Mouse (Mus musculus) cerebellum, adult 2 months (tissue): ENCODE measurements around the gene Sdsl. TPM values are rescaled to one million over a fixed set of nuclear protein-coding genes. Genes with fewer than 3 reads are reported as not detected.

Source experiments
- DNase-seq, 2 experiments: peaks; one replicate each; pipeline ENCODE4 v3.0.0; 2021
- H3K27ac ChIP-seq: fragments of 200-500 bp; 2 replicates; pipeline ENCODE4 v1.5.1; 2012; ENCODE audit warnings: low read length, control low read depth, inconsistent platforms; ENCODE audit not compliant: insufficient read depth
- H3K27me3 ChIP-seq: fragments of 200-500 bp; 2 replicates; pipeline ENCODE4 v1.6.1; 2012; ENCODE audit warnings: inconsistent platforms, mild to moderate bottlenecking, low read length, moderate library complexity; ENCODE audit not compliant: control insufficient read depth, insufficient read depth
- H3K4me1 ChIP-seq: fragments of 200-500 bp; 2 replicates; pipeline ENCODE4 v1.6.1; 2011; ENCODE audit warnings: low read length; ENCODE audit not compliant: control insufficient read depth, insufficient read depth
- H3K4me3 ChIP-seq: fragments of 200-500 bp; replicated peaks from 2 replicates; pipeline ENCODE3; 2011; ENCODE audit warnings: mild to moderate bottlenecking, low read depth, low read length, control low read depth; ENCODE audit not compliant: insufficient read depth
- CTCF ChIP-seq: fragments of 200-500 bp; IDR thresholded peaks from 2 replicates; pipeline ENCODE4 v1.5.1; 2011; ENCODE audit warnings: low read depth, mild to moderate bottlenecking, control low read depth, low read length, moderate library complexity, borderline replicate concordance; ENCODE audit not compliant: insufficient read depth
- POLR2A ChIP-seq: fragments of 200-500 bp; IDR thresholded peaks from 2 replicates; pipeline ENCODE4 v1.6.1; 2011; ENCODE audit warnings: low read length, control low read depth, borderline replicate concordance; ENCODE audit not compliant: insufficient read depth
- WGBS: fragments of 180-500 bp; shearing (Covaris S2); methylation state at CpG from one replicate; pipeline ENCODE4 v1.1.7; 2018; 5-methylcytosine and 5-hydroxymethylcytosine counted together
- polyA plus RNA-seq: library from polyadenylated mRNA; depleted of rRNA; stranded (reverse); fragments of >200 nt; gene quantifications from 2 replicates; pipeline ENCODE4 v1.2.3, GENCODE M21; 2012

Gene Sdsl
- polyA plus RNA-seq, 1 experiment: 16.7 TPM

GRCm38 (mm10) chr5:120434231-120434735 lies 38.3 kb downstream of the Sdsl start:
- Histone ChIP-seq H3K27me3 (peaks cover 9% of the 10 kb centered on the region; the same call in 1 of the 2 replicates), H3K27ac (no peak overlapping the region), H3K4me1 (no peaks in the 10 kb centered on the region), H3K4me3 (no peak overlapping the region)
- TF ChIP-seq CTCF: no peak
- TF ChIP-seq POLR2A: no peak
- peak in 1 of 2 experiments; percentile 20 for DNase-seq
- 4% methylated on average over 21 of the region's 21 CpGs for WGBS

DNA sequence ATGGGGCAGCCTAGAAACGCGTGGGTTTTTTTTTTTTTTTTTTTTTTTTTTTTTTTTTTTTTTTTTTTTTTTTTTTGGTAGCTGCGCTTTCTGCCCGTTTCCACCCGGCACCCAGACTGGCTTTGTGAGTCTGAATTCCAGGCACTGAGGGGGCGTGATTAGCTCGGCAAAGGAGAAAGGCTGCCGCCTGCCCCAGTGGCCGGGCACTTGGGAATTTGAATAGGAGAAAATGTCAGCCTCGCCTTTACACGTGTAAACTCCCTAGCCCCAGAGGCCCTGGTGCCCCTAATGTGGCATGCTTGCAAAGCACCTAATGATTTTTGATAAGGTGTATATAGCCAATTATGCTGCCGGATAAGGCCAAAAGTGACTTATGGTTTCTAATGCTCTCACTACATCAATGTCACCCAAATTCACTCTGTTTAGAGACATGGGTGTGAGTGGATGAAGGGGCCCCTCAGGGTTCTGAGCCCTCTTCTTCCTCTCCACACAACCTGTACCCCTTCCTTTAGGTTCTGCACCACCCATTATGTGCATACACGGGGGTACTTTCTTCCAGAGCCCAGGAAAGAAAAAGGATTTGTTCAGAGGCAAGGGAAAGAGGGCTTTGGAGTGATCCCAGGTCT lies 39.4 kb downstream of the Sdsl start:
- DNase-seq: no peak
- no peak overlapping the region for H3K27ac ChIP-seq
- no peaks in the 10 kb centered on the region for H3K4me1 ChIP-seq
- 4% methylated on average over 13 of the region's 13 CpGs for WGBS
- TF ChIP-seq CTCF: no peak
- H3K27me3 ChIP-seq: peaks cover 11% of the 10 kb centered on the region; the same call in 1 of the 2 replicates
- H3K4me3 ChIP-seq: no peak overlapping the region

GRCm38 (mm10) chr5:120432486-120433015 lies 40.1 kb downstream of the Sdsl start:
- H3K27me3 ChIP-seq: peaks cover 8% of the 10 kb centered on the region; the same call in 1 of the 2 replicates
- DNase-seq: peak in 1 of 2 experiments; percentile 37
- H3K4me3 ChIP-seq: peak overlapping the region; percentile 14
- WGBS: under 1% methylated on average over 9 of the region's 9 CpGs
- H3K4me1 ChIP-seq: no peaks in the 10 kb centered on the region
- TF ChIP-seq POLR2A (no peak), CTCF (no peak)
- no peak overlapping the region for H3K27ac ChIP-seq

DNA sequence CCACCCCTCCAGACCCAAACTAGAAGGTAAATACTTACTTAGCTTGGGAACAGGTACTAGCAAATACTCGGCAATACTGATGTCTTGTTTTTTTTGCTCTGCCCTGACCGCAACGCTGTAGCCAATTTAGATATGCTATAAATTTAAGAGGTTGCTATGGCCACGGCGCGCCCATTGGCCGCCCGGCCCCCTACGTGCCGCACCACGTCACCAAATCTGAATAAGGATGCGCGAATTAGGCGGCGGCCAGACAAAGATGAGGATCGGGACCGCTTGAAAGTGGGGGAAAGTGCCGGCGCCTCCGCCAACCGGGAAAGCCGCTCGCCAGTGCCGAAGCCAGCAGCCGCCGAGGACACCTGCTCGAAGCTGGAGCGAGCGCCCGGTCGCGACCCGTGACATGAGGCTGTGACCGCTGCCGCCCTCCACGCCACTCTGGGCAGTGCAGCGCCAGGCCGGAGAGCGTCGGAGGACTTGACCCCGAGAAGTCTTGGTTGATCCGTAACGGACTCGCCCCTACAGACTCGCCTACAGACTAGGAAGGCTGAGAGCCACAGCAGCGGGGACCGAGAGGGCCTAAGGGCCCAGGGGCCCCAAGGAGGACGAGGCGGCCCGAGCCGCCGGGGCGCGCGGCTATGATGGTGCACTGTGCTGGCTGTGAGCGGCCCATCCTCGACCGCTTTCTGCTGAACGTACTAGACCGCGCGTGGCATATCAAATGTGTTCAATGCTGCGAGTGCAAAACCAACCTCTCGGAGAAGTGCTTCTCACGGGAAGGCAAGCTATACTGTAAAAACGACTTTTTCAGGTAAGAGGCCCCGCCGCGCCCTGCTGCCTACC lies 40.7 kb downstream of the Sdsl start, which contains the start of gene Lhx5:
Lhx5 (plus strand) TSS at position 51 of the 837 bp plus-strand sequence.
- H3K27me3 ChIP-seq: peaks cover 6% of the 10 kb centered on the region; the same call in 1 of the 2 replicates
- 1% methylated on average over 69 of the region's 69 CpGs for WGBS
- peak; percentile 43 to 47 for DNase-seq
- no peaks in the 10 kb centered on the region for H3K4me1 ChIP-seq
- peak within 1 kb of the TSS; percentile 29 for H3K4me3 ChIP-seq
- no peak within 1 kb of the TSS for H3K27ac ChIP-seq
- TF ChIP-seq POLR2A: no peak
- TF ChIP-seq CTCF: no peak

DNA sequence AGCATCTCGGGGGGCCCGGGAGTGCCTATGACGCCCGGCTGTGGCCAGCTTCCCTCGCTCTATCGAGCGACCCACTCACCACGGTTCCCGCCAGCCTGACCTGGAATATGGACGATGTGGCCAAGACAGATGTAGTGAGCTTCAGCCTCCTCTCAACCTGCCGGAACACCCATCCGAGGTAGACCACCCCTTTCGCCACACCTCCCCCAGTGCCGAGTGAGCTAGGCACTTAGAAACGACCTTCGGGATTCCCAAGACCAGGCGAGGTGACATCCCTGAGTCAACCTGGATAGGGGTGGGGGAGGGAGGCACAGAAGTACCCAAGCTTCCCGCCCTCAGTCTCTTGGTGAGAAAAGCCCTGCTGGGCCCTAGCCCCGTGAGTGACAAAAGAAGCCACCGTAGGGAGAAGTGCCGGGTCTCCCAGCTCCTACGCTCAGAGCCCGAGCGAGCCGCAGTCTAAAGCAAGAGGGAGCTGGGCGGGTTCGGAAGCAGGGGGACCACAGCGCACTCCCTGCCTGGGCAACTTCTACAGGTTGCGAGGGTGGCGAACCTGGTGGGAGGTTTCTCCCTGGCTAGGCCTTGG lies 41.5 kb downstream of the Sdsl start:
- Histone ChIP-seq H3K27me3 (peaks cover 5% of the 10 kb centered on the region; the same call in 1 of the 2 replicates), H3K27ac (no peak overlapping the region), H3K4me3 (no peak overlapping the region), H3K4me1 (no peaks in the 10 kb centered on the region)
- DNase-seq: peak in 1 of 2 experiments; percentile 18
- WGBS: 2% methylated on average over 30 of the region's 30 CpGs
- TF ChIP-seq CTCF (no peak), POLR2A (no peak)

DNA sequence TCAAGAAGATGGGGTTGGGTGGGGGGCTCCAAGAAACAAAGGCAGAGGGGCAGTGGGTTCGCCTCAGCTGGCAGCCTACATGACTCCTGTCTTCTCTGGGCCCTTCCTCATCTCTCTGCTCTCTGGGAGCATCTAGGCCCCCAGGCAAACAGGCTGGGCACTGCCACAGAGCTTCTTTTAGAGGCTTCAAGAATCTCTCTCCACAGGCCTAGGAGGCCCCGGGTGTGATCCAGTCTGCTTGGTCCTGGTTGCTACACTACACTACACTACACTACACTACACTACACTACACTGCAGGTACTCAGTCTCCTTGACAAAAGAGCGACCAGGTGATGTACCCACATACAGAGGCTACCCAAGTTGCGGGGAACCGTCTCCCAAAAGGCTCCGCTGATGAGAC lies 42.9 kb downstream of the Sdsl start:
- H3K4me3 ChIP-seq: no peak overlapping the region
- no peak overlapping the region for H3K27ac ChIP-seq
- no peaks in the 10 kb centered on the region for H3K4me1 ChIP-seq
- H3K27me3 ChIP-seq: peaks cover 9% of the 10 kb centered on the region; the same call in 1 of the 2 replicates
- no peak for DNase-seq
- TF ChIP-seq CTCF (no peak), POLR2A (no peak)
- WGBS: 31% methylated on average over 6 of the region's 6 CpGs

DNA sequence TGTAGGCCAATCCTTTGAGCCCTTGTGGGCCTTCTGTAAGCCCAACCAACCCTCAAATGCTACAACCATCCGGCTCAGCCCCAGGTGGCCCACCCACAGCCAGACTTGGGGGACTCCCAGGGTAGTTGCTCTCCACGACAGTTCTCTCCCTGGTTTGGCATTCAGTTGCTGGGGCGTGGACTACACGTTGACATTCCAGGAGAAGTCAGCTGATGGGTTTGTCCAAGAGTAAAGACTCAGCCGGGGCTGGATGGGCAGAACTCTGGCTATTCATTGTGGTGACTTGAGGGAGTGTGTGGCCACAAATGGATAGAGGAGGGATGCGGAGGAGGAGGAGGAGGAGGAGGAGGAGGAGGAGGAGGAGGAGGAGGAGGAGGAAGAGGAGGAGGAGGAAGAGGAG lies 43.6 kb downstream of the Sdsl start:
- H3K27me3 ChIP-seq: peaks cover 10% of the 10 kb centered on the region; the same call in 1 of the 2 replicates
- no peak for TF ChIP-seq POLR2A
- no peak for TF ChIP-seq CTCF
- no peak for DNase-seq
- no peaks in the 10 kb centered on the region for H3K4me1 ChIP-seq
- no peak overlapping the region for H3K4me3 ChIP-seq
- no peak overlapping the region for H3K27ac ChIP-seq
- 3% methylated on average over 5 of the region's 6 CpGs for WGBS
